ENCODE assay signal across 8 mouse cellular contexts in the genomic region with DNA sequence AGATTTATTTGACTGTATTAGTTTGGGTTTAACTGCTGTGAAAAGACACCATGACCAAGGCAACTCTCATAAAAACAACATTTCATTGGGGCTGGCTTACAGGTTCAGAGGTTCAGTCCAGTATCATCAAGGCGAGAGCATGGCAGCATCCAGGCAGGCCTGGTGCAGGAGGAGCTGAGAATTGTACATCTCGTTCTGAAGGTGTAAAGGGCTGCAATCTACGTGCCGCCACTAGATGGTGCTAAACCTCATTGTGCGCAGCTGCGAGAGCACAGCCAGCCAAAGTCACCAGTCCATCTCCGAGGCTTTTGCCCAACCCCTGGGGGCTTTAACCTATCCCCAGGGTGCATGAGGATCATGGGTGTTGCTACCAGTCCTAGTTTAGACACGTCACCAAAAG. TPM values are rescaled to one million over a fixed set of nuclear protein-coding genes. Genes with fewer than 3 reads are reported as not detected.
DNase-seq lines count a peak whose midpoint lies in the region; ATAC-seq and TF ChIP-seq lines count a peak whose summit lies in the region.
"Not testable (repeated sequence)": the region's sequence is repeated elsewhere in the genome, so short reads cannot be mapped to it uniquely, and the experiment has no call there.

No protein-coding gene starts in this region.

- H3K9me3 ChIP-seq in forebrain, postnatal 0 days (ENCODE audit: low read length); hindbrain, embryonic 15.5 days: not testable (repeated sequence)

- DNase-seq in CD4-positive helper T cell, adult 2 months (ENCODE audit: low read depth, low spot score) = peak; percentile 52
- DNase-seq in cerebellum, adult 18-20 months = peak; percentile 61 to 68
- peak; percentile 40 for DNase-seq in forebrain, postnatal 0 days
- peak in 1 of 2 experiments; percentile 57 for DNase-seq in layer of hippocampus, adult 2 months (ENCODE audit: low spot score in 2 of 2)
- DNase-seq in lung, postnatal 10 days = peak; percentile 59
- peak; percentile 44 for DNase-seq in retina, embryonic 14.5 days (ENCODE audit: low spot score)
- DNase-seq in thymus, adult 2 months = peak; percentile 60

- 3% methylated on average over 6 of the region's 8 CpGs for WGBS in forebrain, postnatal 0 days
- 4% methylated on average over 6 of the region's 8 CpGs for WGBS in hindbrain, embryonic 15.5 days
- WGBS in thymus, adult 2 months = 10% methylated on average over 6 of the region's 8 CpGs

- H3K27me3 ChIP-seq in forebrain, postnatal 0 days (ENCODE audit: insufficient read depth, low read length); hindbrain, embryonic 15.5 days; thymus, adult 2 months (ENCODE audit: control insufficient read depth, insufficient read depth, low read length): not testable (repeated sequence)

- not testable (repeated sequence) for H3K4me2 ChIP-seq in forebrain, postnatal 0 days (ENCODE audit: low read depth); hindbrain, embryonic 15.5 days

- TF ChIP-seq CTCF in forebrain, postnatal 0 days (IDR thresholded peaks at IDR 0.05; ENCODE audit: low read depth) = peak; percentile 66
- peak; percentile 66 for TF ChIP-seq CTCF in layer of hippocampus, adult 2 months (conservative IDR thresholded peaks at IDR 0.05)
- TF ChIP-seq CTCF in thymus, adult 2 months (IDR thresholded peaks at IDR 0.05; ENCODE audit: borderline replicate concordance, control insufficient read depth, extremely low read depth, insufficient read depth, low read length, poor library complexity) = not testable (repeated sequence)

- not testable (repeated sequence) for H3K4me1 ChIP-seq in forebrain, postnatal 0 days (ENCODE audit: insufficient read depth); hindbrain, embryonic 15.5 days (replicated peaks); thymus, adult 2 months (replicated peaks; ENCODE audit: control insufficient read depth, insufficient read depth, low read length)

- not testable (repeated sequence) for TF ChIP-seq POLR2A in thymus, adult 2 months (IDR thresholded peaks at IDR 0.05; ENCODE audit: control insufficient read depth, extremely low read depth, insufficient read depth, low read length, poor library complexity)

- not testable (repeated sequence) for H3K36me3 ChIP-seq in forebrain, postnatal 0 days (ENCODE audit: insufficient read depth); hindbrain, embryonic 15.5 days
- peaks cover 31% of the 10 kb centered on the region for H3K36me3 ChIP-seq in thymus, adult 2 months (ENCODE audit: control insufficient read depth, insufficient read depth, low read length)

- ATAC-seq in forebrain, postnatal 0 days = peak; percentile 68
- ATAC-seq in hindbrain, embryonic 15.5 days (ENCODE audit: low FRiP score, low read depth) = peak; percentile 63; the same call in 1 of the 2 replicates

- H3K27ac ChIP-seq in forebrain, postnatal 0 days (ENCODE audit: low read depth, low read length); hindbrain, embryonic 15.5 days (replicated peaks); layer of hippocampus, adult 2 months; thymus, adult 2 months (ENCODE audit: control insufficient read depth, insufficient read depth, low read length): not testable (repeated sequence)

- not testable (repeated sequence) for H3K9ac ChIP-seq in forebrain, postnatal 0 days; hindbrain, embryonic 15.5 days

- not testable (repeated sequence) for H3K4me3 ChIP-seq in forebrain, postnatal 0 days (ENCODE audit: low read depth, low read length); hindbrain, embryonic 15.5 days; layer of hippocampus, adult 2 months; thymus, adult 2 months (ENCODE audit: control insufficient read depth, insufficient read depth, low read length)

RNA-seq across cellular contexts. Expression of a gene that starts 20.9 kb away (rescaled TPM):
- 42.0 and 46.7 TPM in 2 replicates for total RNA-seq in forebrain, postnatal 0 days (2014; rRNA removed)
- 15.3 and 20.8 TPM in 2 replicates for polyA plus RNA-seq in forebrain, postnatal 0 days (2015; fragmentation: Nextera tagmentation; extraction: Ambion mirVana)
- polyA plus RNA-seq in hindbrain, embryonic 15.5 days (2015; fragmentation: Nextera tagmentation; extraction: Ambion mirVana) = 21.5 and 22.6 TPM in 2 replicates
- total RNA-seq in layer of hippocampus, adult 2 months (2021) = 10 to 100 TPM; 38.8 to 39.5 TPM
- polyA plus RNA-seq in thymus, adult 2 months (2012; rRNA removed) = 43.7 and 50.6 TPM in 2 replicates
